Mouse (Mus musculus) neutrophil, adult 59 days (primary cell): ENCODE results near the gene Gm10961. TPM values are rescaled to one million over a fixed set of nuclear protein-coding genes. Genes with fewer than 3 reads are reported as not detected.

Source experiments
- total RNA-seq, 2 experiments: library from RNA; stranded (reverse); gene quantifications; 1 replicate in 1 of 2; 2 replicates in 1 of 2; pipeline ENCODE4 v1.2.4; 2023

Gene Gm10961
- not detected for total RNA-seq

DNA sequence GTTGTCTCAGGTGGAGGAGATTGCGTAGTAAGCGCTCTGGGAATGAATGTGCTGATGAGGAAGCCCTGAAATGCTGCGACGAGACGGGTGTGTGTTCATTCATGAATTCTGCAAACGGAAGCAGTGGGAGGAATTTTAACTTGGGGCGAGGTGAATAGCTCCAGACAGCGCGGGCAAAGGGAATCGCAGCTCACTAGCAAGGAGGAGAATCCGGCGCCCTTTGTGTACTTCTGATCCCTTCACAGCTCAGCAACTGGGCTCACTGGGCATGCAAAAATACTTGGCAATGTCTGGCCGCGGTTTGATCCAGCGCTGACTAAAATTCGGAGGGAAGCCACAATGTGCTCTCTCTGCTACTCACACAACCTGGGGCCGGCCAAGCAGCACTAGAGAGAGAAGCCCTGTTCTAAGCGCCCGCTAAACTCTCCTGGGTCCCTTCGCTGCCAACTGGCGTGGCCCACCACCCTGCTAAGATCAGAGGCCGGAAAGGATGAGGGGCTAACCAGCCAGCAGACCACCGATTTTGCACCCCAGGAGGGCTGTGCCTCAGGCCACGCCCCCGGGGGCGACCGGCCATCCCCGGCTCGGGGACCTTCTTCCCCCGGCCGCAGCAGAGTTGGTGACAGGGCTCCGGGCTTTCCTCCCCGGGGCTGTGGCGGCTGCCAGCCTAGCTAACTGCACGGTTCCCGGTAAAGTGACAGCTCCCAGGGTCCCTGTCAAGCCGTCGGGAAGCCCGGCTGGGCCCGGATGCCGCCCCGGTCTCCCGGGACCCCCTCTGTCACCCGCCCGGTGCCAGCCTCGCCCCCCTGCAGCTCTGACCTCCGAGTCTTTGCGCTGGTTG lies at the start of gene Gm10961:
Gene Gm10961, plus strand, starts transcription at position 641 of the 841 bp plus-strand sequence.

DNA sequence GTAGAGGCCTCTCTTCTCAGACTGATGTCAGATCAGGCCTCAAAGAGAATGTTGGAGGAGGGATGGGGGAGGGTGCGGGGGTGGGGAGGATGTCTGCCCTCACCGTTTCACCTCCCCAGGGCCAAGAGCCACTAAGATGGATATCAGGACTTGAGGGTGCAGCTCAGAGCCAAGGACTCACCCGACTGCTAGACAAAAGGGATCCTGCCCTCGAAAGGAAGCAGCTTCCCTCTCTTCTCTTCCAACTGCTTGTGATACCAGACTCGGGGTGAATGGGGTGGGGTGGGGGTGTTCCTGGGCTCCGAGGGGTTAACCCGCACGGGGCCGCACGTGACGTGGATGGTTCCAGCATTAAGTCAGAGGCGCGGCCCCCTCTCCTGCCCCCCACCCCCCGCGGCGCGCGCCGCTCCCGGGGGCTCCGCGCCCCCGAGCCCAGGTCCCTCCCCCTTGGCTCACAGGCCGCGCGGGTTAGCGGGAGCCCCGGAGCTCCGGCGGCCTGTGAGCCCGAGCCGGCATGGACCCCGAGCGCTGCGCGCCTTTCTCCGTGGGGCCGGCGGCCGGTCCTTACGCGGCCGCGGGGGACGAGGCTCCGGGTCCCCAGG lies 36.4 kb upstream of the Gm10961 start, which contains the start of gene Alx3:
Gene Alx3, plus strand, starts transcription at position 370 of the 602 bp plus-strand sequence.

DNA sequence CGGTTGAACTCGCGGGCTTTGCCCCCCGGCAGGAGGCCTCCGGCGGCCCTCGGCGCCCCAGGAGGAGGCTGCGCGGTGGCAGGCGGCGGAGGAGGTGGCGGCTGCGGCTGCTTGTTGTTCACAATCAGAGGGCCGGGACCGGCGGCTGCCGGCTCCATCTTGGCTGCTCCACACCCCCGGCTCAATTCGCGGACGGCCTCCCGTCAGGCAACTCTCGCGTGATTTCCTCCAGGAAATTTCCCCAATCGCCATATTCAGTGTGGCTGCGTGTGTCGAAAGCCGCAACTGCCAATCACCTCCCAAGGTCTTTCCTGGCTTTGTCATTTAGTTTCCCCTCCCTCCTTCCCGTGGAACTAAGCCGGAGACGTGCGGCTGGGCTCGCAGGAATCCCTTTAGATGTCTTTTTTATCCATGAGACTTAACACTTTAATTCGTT lies 419 bp downstream of the Gm10961 start, which contains the start of gene Strip1:
Gene Strip1, minus strand, starts transcription at position 172 of the 436 bp plus-strand sequence.

Other genes with a start within 250 kb of the Gm10961 start
- gene Kcnc4, start 171.8 kb upstream of the Gm10961 start, total RNA-seq: not detected
- not detected for gene Slc6a17, start 113.3 kb upstream of the Gm10961 start, total RNA-seq
- not detected for gene Ubl4b, start 76.2 kb upstream of the Gm10961 start, total RNA-seq
- gene Alx3, start 36.3 kb upstream of the Gm10961 start, total RNA-seq: not detected
- 10 to 100 TPM; 41.5 to 42.1 TPM for gene Strip1, start 372 bp downstream of the Gm10961 start, total RNA-seq
- gene Ahcyl1, start 65.2 kb downstream of the Gm10961 start, total RNA-seq: 10 to 100 TPM; 37.3 to 44.8 TPM
- 10 to 100 TPM; 34.4 to 38.2 TPM for gene Csf1, start 129.1 kb downstream of the Gm10961 start, total RNA-seq
- not detected for gene Eps8l3, start 245.9 kb downstream of the Gm10961 start, total RNA-seq